Comparison of ENCODE assay signal across 8 mouse cellular contexts in the genomic region with DNA sequence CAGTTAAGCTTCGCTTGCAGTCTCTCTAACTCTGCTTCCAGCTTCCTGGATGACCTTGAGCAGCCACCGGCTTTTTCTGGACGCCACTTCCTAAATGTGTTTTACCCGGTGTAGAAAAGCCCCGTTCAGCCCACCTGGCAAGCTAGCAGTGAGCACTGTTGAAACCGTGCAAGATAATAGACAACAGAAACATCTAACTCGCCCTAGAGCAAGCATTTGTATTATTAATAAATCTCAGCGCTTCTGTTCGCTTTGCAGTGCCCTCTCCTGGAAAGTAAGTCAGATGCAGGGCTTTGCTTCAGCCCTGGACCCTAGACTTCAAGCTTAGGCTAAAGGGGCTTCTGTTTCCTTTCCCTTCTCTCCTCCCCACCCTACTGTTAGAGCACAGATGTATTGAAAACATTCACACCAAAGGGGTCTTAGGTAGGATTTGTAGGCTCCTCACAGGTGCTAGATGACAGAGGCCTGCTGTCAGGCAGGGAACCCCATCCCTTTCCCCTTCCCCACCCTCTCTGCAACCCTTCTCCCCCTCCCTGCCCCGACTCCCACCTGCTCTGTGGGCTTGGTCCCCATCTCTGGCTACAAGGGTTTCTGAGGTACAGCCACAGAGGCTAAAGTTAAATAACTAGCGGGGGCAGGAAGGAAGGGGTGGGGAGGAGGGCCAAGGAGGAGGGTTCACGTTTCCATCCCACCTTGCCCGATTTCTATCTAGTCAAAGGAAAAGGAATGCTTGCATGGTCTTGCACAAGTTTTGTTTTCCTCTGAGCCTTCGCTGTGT. TPM values are rescaled to one million over a fixed set of nuclear protein-coding genes. Genes with fewer than 3 reads are reported as not detected.
DNase-seq lines count a peak whose midpoint lies in the region; ATAC-seq lines count a peak whose summit lies in the region.

Gene Ccr10, minus strand, starts transcription at position 593 of the 778 bp plus-strand sequence.

- H3K27me3 ChIP-seq in embryonic facial prominence, embryonic 15.5 days: peaks cover 46% of the 10 kb centered on the region
- H3K27me3 ChIP-seq in limb, embryonic 10.5 days (ENCODE audit: low read depth, poor library complexity, severe bottlenecking): peaks cover 92% of the 10 kb centered on the region
- H3K27me3 ChIP-seq in neural tube, embryonic 15.5 days (replicated peaks): peaks cover 35% of the 10 kb centered on the region

- 11% methylated on average over 14 of the region's 14 CpGs for WGBS in embryonic facial prominence, embryonic 15.5 days
- WGBS in limb, embryonic 10.5 days: 26% methylated on average over 14 of the region's 14 CpGs
- 19% methylated on average over 14 of the region's 14 CpGs for WGBS in neural tube, embryonic 15.5 days

- peak within 1 kb of the TSS; percentile 42 for H3K4me3 ChIP-seq in embryonic facial prominence, embryonic 15.5 days (replicated peaks)
- H3K4me3 ChIP-seq in limb, embryonic 10.5 days: peak within 1 kb of the TSS; percentile 46
- peak within 1 kb of the TSS; percentile 51 for H3K4me3 ChIP-seq in neural tube, embryonic 15.5 days (replicated peaks)

- H3K9ac ChIP-seq in embryonic facial prominence, embryonic 15.5 days: peak within 1 kb of the TSS; percentile 33
- H3K9ac ChIP-seq in neural tube, embryonic 15.5 days (replicated peaks): peak within 1 kb of the TSS; percentile 52

- no peaks in the 10 kb centered on the region for H3K9me3 ChIP-seq in embryonic facial prominence, embryonic 15.5 days (replicated peaks)
- H3K9me3 ChIP-seq in limb, embryonic 10.5 days (replicated peaks): no peaks in the 10 kb centered on the region
- no peaks in the 10 kb centered on the region for H3K9me3 ChIP-seq in neural tube, embryonic 15.5 days (replicated peaks)

- H3K36me3 ChIP-seq in embryonic facial prominence, embryonic 15.5 days: no peaks in the 10 kb centered on the region
- no peaks in the 10 kb centered on the region for H3K36me3 ChIP-seq in limb, embryonic 10.5 days
- no peaks in the 10 kb centered on the region for H3K36me3 ChIP-seq in neural tube, embryonic 15.5 days

- H3K27ac ChIP-seq in embryonic facial prominence, embryonic 15.5 days (replicated peaks): no peak within 1 kb of the TSS
- peak within 1 kb of the TSS; percentile 73; the same call in 1 of the 2 replicates for H3K27ac ChIP-seq in limb, embryonic 10.5 days
- H3K27ac ChIP-seq in neural tube, embryonic 15.5 days (replicated peaks): peak within 1 kb of the TSS; percentile 78

- DNase-seq in adrenal gland, postnatal 14 days: peak; percentile 50
- DNase-seq in adrenal gland, postnatal 36 days: no peak
- peak; percentile 45 for DNase-seq in 3T3-L1 (ENCODE audit: low read depth, low spot score)
- DNase-seq in limb, embryonic 10.5 days (ENCODE audit: low spot score): peak; percentile 32
- DNase-seq in ovary, postnatal 14 days (ENCODE audit: low spot score): no peak

- H3K4me2 ChIP-seq in embryonic facial prominence, embryonic 15.5 days (replicated peaks): peak within 1 kb of the TSS; percentile 82
- peak within 1 kb of the TSS; percentile 75 for H3K4me2 ChIP-seq in neural tube, embryonic 15.5 days

- no peak for ATAC-seq in embryonic facial prominence, embryonic 15.5 days (ENCODE audit: insufficient number of reproducible peaks, low FRiP score, low TSS enrichment, low read depth)
- no peak for ATAC-seq in neural tube, embryonic 15.5 days (ENCODE audit: low FRiP score)
- no peak for ATAC-seq in activated CD4-positive, CD25-positive, alpha-beta regulatory T cell, adult 4 months

- peaks cover 70% of the 10 kb centered on the region for H3K4me1 ChIP-seq in embryonic facial prominence, embryonic 15.5 days
- H3K4me1 ChIP-seq in limb, embryonic 10.5 days: peaks cover 74% of the 10 kb centered on the region
- H3K4me1 ChIP-seq in neural tube, embryonic 15.5 days: peaks cover 78% of the 10 kb centered on the region

RNA-seq across cellular contexts. Expression of gene Ccr10, which starts in this region (rescaled TPM):
- total RNA-seq in adrenal gland, postnatal 14 days (2021): 1.4 and 1.5 TPM in 2 replicates
- total RNA-seq in adrenal gland, postnatal 36 days (2021): under 1 TPM in 1 of 2 experiments, not detected in 1; 0.43 TPM
- polyA plus RNA-seq in embryonic facial prominence, embryonic 15.5 days (2015; fragmentation: Nextera tagmentation; extraction: Ambion mirVana): 0.24 and 0.50 TPM in 2 replicates
- polyA plus RNA-seq in limb, embryonic 10.5 days (2016; fragmentation: Nextera tagmentation; extraction: Ambion mirVana): not detected in 2 replicates
- polyA plus RNA-seq in neural tube, embryonic 15.5 days (2015; fragmentation: Nextera tagmentation; extraction: Ambion mirVana): 0.51 and 0.70 TPM in 2 replicates
- 1 to 10 TPM; 1.5 to 1.6 TPM for polyA plus RNA-seq in activated CD4-positive, CD25-positive, alpha-beta regulatory T cell, adult 4 months (2017; shearing (Covaris generic))

Comparison
In these comparisons a context has a peak if more than half of its experiments do, and no peak if none do; other contexts are left out.
1. DNase-seq: peak in adrenal gland, postnatal 14 days (single experiment) and 3T3-L1 (single experiment); none in adrenal gland, postnatal 36 days (0 of 2) and ovary, postnatal 14 days (single experiment).
2. Peak in DNase-seq, H3K4me3 ChIP-seq and H3K27ac ChIP-seq in limb, embryonic 10.5 days; RNA of the gene not detected or under 1 TPM.
3. Peak in every context shown above with its lines, with median percentiles within 50 percentile points of each other: H3K4me3 ChIP-seq.